Mouse (Mus musculus): Measurements from ENCODE around the gene Fam49a. TPM values are rescaled to one million over a fixed set of nuclear protein-coding genes. Genes with fewer than 3 reads are reported as not detected.
"Not testable (repeated sequence)": the region's sequence is repeated elsewhere in the genome, so short reads cannot be mapped to it uniquely, and the experiment has no call there.

The Fam49a gene
- total and polyA plus RNA-seq, 3 experiments, result 4.1 to 9.8 (median 7.1) TPM

DNA sequence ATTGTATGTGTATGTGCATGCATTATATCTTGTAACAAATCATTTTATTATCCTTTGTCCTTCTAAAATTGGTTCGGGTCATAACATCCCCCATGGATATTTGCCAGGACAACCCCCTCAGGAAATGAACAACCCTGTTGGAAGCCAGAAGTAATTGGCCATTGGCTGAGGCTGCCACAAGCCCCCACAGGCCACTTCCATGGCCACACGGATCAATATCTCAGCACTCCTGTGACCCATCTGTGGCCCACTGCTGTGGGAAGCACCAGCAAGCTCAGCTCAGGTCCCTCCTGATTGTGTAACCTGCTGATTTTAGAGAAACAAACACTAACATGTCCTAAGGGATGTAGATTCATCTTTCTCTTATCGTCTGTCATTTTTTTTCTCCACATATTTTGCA is 22.4 kb upstream of the Fam49a start:
- Histone ChIP-seq H3K79me2 (replicated peaks; ENCODE audit: control insufficient read depth, insufficient read depth, low read length) (no peaks in the 10 kb centered on the region), H3K4me3 (no peak overlapping the region), H3K4me1 (ENCODE audit: control insufficient read depth, insufficient read depth, low read length) (no peaks in the 10 kb centered on the region), H3K9ac (ENCODE audit: low read depth, low read length) (no peak overlapping the region), H3K27ac (no peak overlapping the region), H3K36me3 (ENCODE audit: control insufficient read depth, insufficient read depth, low read length) (no peaks in the 10 kb centered on the region), H3K27me3 (ENCODE audit: control insufficient read depth, insufficient read depth, low read length) (no peaks in the 10 kb centered on the region)
- intact Hi-C loops (cut with DNase I), result no loop called here
- TF ChIP-seq EP300 (IDR thresholded peaks at IDR 0.05; ENCODE audit: insufficient read depth, low read depth, low read length) (no peak), POLR2A (IDR thresholded peaks at IDR 0.05; ENCODE audit: insufficient read depth, low read depth, low read length) (no peak), CTCF (IDR thresholded peaks at IDR 0.05) (no peak)
- no peak for DNase-seq
- WGBS, result 44% methylated on average over 3 of the region's 3 CpGs

DNA sequence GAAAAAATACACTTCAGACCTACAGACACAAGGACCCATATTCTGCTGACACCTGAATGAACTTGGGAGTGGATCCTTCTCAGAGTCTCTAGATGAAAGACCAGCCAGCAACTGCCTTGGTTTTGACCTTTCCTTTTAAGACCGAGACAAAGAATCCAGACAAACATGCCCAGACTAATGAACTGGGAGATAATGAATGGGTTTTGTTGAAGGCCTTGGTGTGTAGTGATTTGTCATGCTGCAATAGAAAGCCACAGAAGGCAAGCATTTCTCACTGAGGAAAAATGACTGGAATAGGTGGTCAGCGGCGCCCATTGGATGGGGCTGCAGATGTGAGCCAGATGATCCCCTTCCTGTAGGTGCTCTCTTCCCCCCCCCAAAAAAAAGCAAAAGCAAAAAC is 18.8 kb upstream of the Fam49a start:
- no peaks in the 10 kb centered on the region; the same call in 1 of the 2 replicates for H3K4me1 ChIP-seq (ENCODE audit: control insufficient read depth, insufficient read depth, low read length)
- no peaks in the 10 kb centered on the region for H3K79me2 ChIP-seq (replicated peaks; ENCODE audit: control insufficient read depth, insufficient read depth, low read length)
- DNase-seq, result no peak
- intact Hi-C loops (cut with DNase I), result no loop called here
- no peaks in the 10 kb centered on the region for H3K36me3 ChIP-seq (ENCODE audit: control insufficient read depth, insufficient read depth, low read length)
- no peak for TF ChIP-seq EP300 (IDR thresholded peaks at IDR 0.05; ENCODE audit: insufficient read depth, low read depth, low read length)
- TF ChIP-seq POLR2A (IDR thresholded peaks at IDR 0.05; ENCODE audit: insufficient read depth, low read depth, low read length), result no peak
- TF ChIP-seq CTCF (IDR thresholded peaks at IDR 0.05), result no peak
- 91% methylated on average over 3 of the region's 3 CpGs for WGBS
- no peak overlapping the region for H3K4me3 ChIP-seq
- H3K27ac ChIP-seq, result no peak overlapping the region
- H3K27me3 ChIP-seq (ENCODE audit: control insufficient read depth, insufficient read depth, low read length), result no peaks in the 10 kb centered on the region
- no peak overlapping the region for H3K9ac ChIP-seq (ENCODE audit: low read depth, low read length)

DNA sequence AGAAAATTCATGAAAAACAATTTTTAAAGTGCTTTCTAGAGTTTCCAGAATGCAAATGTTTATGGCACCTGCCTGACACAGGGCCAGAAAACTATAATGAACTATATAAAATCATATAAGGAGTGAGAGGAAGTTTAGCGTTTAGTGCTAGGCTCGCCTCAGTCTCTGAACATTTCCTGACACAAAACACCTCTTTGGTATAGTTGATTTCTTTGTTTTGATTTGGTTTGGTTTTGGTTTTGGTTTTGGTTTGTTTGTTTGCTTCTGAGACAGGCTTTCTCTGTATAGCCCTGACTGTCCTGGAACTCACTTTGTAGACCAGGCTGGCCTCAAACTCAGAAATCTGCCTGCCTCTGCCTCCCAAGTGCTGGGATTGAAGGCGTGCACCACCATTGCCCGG is 14.9 kb upstream of the Fam49a start:
- intact Hi-C loops (cut with DNase I); H3K79me2 ChIP-seq (replicated peaks; ENCODE audit: control insufficient read depth, insufficient read depth, low read length); H3K36me3 ChIP-seq (ENCODE audit: control insufficient read depth, insufficient read depth, low read length); H3K27me3 ChIP-seq (ENCODE audit: control insufficient read depth, insufficient read depth, low read length); H3K9ac ChIP-seq (ENCODE audit: low read depth, low read length); H3K4me3 ChIP-seq; H3K4me1 ChIP-seq (ENCODE audit: control insufficient read depth, insufficient read depth, low read length); DNase-seq; H3K27ac ChIP-seq: not testable (repeated sequence)
- WGBS, result 74% methylated on average over 4 of the region's 4 CpGs

DNA sequence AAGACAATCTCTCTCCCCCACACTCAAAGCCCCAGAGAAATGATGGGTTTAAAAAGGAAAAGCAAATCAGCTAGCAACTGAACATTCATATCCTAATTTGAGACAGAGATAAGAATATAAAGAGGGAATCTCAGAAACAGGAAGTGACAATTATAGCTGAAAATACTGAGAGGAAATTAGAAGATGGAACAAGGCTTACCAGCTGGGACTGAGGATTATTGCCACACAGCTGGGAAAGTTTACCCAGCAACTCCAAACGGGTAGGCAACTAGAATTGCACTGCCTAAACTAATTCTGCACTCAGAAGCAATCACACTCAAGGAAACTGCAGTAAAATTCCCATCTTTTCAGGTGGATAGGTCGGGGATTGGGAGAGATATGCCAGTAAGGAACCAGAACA is 12.4 kb upstream of the Fam49a start:
- intact Hi-C loops (cut with DNase I), result no loop called here
- Histone ChIP-seq H3K9ac (ENCODE audit: low read depth, low read length) (no peak overlapping the region), H3K4me3 (no peak overlapping the region), H3K27ac (no peak overlapping the region), H3K4me1 (ENCODE audit: control insufficient read depth, insufficient read depth, low read length) (no peaks in the 10 kb centered on the region; the same call in 1 of the 2 replicates), H3K27me3 (ENCODE audit: control insufficient read depth, insufficient read depth, low read length) (no peaks in the 10 kb centered on the region), H3K36me3 (ENCODE audit: control insufficient read depth, insufficient read depth, low read length) (no peaks in the 10 kb centered on the region; the same call in 1 of the 2 replicates), H3K79me2 (replicated peaks; ENCODE audit: control insufficient read depth, insufficient read depth, low read length) (no peaks in the 10 kb centered on the region)
- TF ChIP-seq CTCF (IDR thresholded peaks at IDR 0.05) (no peak), POLR2A (IDR thresholded peaks at IDR 0.05; ENCODE audit: insufficient read depth, low read depth, low read length) (no peak), EP300 (IDR thresholded peaks at IDR 0.05; ENCODE audit: insufficient read depth, low read depth, low read length) (no peak)
- 41% methylated on average over 2 of the region's 2 CpGs for WGBS
- no peak for DNase-seq

DNA sequence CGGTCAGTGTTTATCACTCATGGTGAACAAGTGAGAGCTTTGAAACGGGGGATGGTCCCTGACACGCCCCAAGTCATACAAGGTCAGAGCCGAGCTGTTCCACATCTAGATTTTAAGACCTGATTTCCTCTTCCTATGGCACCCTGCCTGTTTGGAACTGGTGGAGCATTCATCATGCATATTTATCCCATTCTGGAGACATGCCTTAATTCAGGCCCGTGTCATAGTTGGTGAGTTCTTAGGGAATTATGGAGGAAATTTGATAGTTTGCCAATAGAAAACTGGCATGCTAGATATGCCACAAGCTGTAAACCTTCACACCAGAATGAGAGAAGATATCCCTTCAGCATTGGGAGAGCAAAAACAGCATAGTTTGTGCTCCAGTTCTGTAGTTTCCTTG is 8.4 kb upstream of the Fam49a start:
- Histone ChIP-seq H3K4me3 (no peak overlapping the region), H3K27ac (no peak overlapping the region), H3K79me2 (replicated peaks; ENCODE audit: control insufficient read depth, insufficient read depth, low read length) (no peaks in the 10 kb centered on the region), H3K4me1 (ENCODE audit: control insufficient read depth, insufficient read depth, low read length) (no peaks in the 10 kb centered on the region), H3K36me3 (ENCODE audit: control insufficient read depth, insufficient read depth, low read length) (no peaks in the 10 kb centered on the region; the same call in 1 of the 2 replicates), H3K9ac (ENCODE audit: low read depth, low read length) (no peak overlapping the region), H3K27me3 (ENCODE audit: control insufficient read depth, insufficient read depth, low read length) (no peaks in the 10 kb centered on the region)
- WGBS, result 42% methylated on average over 5 of the region's 5 CpGs
- intact Hi-C loops (cut with DNase I), result no loop called here
- DNase-seq, result no peak
- no peak for TF ChIP-seq EP300 (IDR thresholded peaks at IDR 0.05; ENCODE audit: insufficient read depth, low read depth, low read length)
- no peak for TF ChIP-seq POLR2A (IDR thresholded peaks at IDR 0.05; ENCODE audit: insufficient read depth, low read depth, low read length)
- no peak for TF ChIP-seq CTCF (IDR thresholded peaks at IDR 0.05)

DNA sequence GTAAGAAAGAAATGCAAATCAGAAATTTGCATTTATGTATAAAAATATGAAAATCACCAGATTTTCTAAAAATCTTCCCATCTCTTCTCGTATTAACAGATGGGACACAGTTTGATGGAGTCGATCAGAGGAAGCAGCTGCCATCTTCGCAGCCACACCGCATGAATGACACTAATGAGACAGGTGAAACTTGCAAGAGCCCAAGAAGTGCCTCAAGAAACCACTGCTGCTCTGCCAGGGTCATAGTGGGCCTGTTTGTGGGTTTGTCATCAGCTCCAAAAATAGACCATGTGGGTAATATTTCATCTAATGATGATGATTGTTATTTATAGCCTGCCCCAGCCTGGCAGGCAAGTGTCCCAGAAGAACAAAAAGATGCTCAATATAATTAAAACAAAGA is 7.8 kb upstream of the Fam49a start:
- no peak for TF ChIP-seq POLR2A (IDR thresholded peaks at IDR 0.05; ENCODE audit: insufficient read depth, low read depth, low read length)
- TF ChIP-seq EP300 (IDR thresholded peaks at IDR 0.05; ENCODE audit: insufficient read depth, low read depth, low read length), result no peak
- TF ChIP-seq CTCF (IDR thresholded peaks at IDR 0.05), result no peak
- no peaks in the 10 kb centered on the region for H3K27me3 ChIP-seq (ENCODE audit: control insufficient read depth, insufficient read depth, low read length)
- WGBS, result 83% methylated on average over 4 of the region's 4 CpGs
- H3K36me3 ChIP-seq (ENCODE audit: control insufficient read depth, insufficient read depth, low read length), result no peaks in the 10 kb centered on the region; the same call in 1 of the 2 replicates
- H3K9ac ChIP-seq (ENCODE audit: low read depth, low read length), result no peak overlapping the region
- H3K27ac ChIP-seq, result no peak overlapping the region
- no peak for DNase-seq
- no peaks in the 10 kb centered on the region for H3K4me1 ChIP-seq (ENCODE audit: control insufficient read depth, insufficient read depth, low read length)
- intact Hi-C loops (cut with DNase I), result no loop called here
- no peak overlapping the region for H3K4me3 ChIP-seq
- H3K79me2 ChIP-seq (replicated peaks; ENCODE audit: control insufficient read depth, insufficient read depth, low read length), result no peaks in the 10 kb centered on the region
